Mouse (Mus musculus): ENCODE measurements around the gene Antxr1. TPM values are rescaled to one million over a fixed set of nuclear protein-coding genes. Genes with fewer than 3 reads are reported as not detected.

Antxr1 gene
- polyA plus RNA-seq, 1 experiment from 2014 or later, result 5.6 TPM

DNA sequence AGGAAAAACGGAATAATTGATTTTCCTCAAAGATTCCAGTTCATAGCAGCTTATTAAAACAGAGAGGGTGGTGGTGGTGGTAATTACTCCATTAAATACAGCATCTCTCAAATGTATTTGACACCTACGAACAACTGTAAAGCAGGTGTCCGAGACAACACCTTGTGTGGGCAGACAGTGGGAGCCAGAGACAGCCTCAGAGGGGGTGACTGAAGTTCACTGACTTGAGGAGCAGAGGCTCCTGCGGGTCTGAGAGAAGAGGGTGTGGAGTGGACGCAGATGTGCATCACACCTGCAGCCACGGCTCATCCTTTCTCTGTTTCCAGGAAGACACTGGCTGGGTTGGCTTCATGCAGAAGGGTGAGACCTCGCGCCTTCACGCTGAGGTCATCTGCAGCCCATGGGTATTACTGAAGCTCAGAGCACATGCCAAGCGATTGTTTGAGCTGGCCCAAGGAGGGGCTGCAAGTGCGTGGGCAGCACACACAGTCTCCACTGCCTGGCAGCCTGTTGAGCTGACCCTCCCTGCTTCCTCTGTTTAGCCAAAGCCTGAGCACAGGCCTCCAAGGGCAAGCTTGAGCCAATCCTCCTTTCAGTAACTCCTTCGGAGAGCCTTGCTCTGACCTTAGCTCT is 168.8 kb downstream of the Antxr1 start:
- Histone ChIP-seq H3K27ac (replicated peaks) (no peak overlapping the region), H3K27me3 (no peaks in the 10 kb centered on the region), H3K4me1 (no peaks in the 10 kb centered on the region), H3K9me3 (no peaks in the 10 kb centered on the region), H3K4me2 (replicated peaks) (no peak overlapping the region), H3K4me3 (no peak overlapping the region), H3K36me3 (no peaks in the 10 kb centered on the region), H3K9ac (replicated peaks) (no peak overlapping the region)
- no peak for ATAC-seq (ENCODE audit: low FRiP score, low read depth)
- WGBS, result 88% methylated on average over 12 of the region's 12 CpGs

DNA sequence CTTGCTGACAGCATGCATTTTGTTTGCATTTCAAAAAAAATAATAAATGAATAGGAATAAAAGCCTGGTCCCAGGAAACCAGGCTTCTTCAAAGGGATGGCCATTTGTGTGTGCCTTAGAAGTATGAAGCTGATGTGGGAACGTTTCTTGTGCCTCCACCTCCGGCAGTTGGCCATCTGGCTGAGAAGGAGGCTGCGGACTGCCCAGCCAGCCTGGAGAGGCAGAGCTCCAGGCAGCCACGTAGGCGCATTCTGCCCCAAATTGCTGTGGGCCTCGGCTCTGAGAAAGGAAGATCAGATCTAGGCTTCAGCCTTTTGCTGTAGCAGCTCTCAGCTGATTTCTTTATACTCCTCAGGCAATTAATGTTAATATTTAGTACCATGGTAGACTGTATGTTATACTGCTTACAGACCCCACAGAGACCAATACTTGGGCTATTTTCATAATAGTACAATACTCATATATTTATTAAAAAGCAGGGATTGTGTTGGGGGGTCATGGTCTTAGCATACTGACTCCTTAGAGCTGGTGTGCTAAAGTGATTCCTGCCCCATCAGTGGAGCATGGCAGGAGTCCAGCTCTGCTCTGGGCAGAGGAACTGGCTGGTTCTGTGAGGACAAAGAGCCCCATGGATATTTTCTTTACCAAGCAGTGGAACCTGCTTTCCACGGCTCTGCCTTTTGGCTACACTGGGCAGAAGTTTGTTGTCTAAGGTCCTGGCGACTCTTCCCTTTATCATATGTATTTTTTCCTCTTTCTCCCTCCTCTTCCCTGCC is 169.9 kb downstream of the Antxr1 start:
- WGBS, result 80% methylated on average over 8 of the region's 8 CpGs
- no peaks in the 10 kb centered on the region for H3K9me3 ChIP-seq
- H3K36me3 ChIP-seq, result no peaks in the 10 kb centered on the region
- H3K4me3 ChIP-seq, result no peak overlapping the region
- no peaks in the 10 kb centered on the region for H3K4me1 ChIP-seq
- no peak overlapping the region for H3K9ac ChIP-seq (replicated peaks)
- ATAC-seq (ENCODE audit: low FRiP score, low read depth), result no peak
- H3K4me2 ChIP-seq (replicated peaks), result no peak overlapping the region
- H3K27me3 ChIP-seq, result no peaks in the 10 kb centered on the region
- no peak overlapping the region for H3K27ac ChIP-seq (replicated peaks)

DNA sequence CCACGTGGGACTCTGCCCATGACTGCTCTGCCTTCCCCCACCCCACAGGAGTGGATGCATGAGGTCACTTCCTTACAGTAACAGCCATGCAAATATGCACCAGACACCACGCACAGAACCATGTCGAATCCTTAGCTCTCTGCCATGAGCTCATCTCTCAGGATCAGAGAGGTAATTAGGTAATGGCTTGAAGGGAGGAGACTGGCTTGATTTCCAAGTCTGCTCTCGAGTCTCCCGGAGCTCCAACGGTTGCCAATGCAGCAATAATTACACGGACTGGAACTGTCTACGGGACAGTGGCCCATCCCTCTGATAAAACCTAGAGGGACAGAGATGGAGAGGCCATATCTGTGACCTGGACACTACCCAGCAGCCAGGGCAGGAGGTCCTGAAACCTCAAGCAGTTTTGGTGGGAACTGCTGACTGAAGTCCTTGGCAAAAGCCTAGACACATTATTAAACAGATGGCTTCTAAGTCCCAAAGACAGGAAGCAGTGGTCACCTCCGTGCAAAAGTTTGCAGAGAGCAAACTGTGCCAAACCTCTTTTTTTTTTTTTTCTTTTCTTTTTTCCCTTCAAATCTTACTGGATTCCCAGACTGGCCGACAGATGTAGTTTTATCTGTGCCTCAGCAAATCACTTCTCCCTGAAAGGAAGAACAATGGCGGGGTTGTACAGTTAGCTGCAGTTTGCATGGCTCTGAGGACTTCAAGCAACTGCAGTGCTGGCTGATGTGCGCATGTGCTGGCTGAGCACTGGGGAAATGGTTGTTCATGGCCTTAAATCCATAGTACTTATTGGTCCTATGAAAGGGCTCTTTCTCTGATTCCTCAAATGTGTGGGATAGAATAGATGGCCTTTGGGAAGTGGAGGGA is 174.0 kb downstream of the Antxr1 start:
- Histone ChIP-seq H3K36me3 (no peaks in the 10 kb centered on the region), H3K27me3 (no peaks in the 10 kb centered on the region), H3K4me2 (replicated peaks) (no peak overlapping the region), H3K27ac (replicated peaks) (no peak overlapping the region), H3K9ac (replicated peaks) (no peak overlapping the region), H3K9me3 (no peaks in the 10 kb centered on the region), H3K4me1 (no peaks in the 10 kb centered on the region), H3K4me3 (no peak overlapping the region)
- 83% methylated on average over 12 of the region's 12 CpGs for WGBS
- ATAC-seq (ENCODE audit: low FRiP score, low read depth), result no peak

DNA sequence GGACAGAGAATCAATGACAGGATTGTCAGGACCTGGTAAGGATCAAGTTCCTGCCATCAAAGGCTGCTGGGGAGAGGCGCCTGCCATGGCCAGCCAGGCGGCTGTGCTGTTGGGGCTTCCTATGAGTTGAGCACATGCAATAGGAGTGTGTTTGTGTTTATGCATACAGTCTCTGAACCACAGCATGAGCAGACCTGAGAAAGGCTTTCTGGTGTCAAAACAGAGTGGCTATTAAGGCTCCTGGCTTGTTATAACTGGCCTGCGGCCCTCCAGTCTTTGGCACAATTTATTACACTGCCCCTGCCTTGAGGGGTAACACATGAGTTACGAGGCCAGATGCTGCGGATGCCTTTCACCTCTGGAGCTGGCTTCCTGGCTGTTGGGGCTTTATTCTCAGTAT is 175.4 kb downstream of the Antxr1 start:
- 92% methylated on average over 5 of the region's 5 CpGs for WGBS
- H3K4me1 ChIP-seq, result no peaks in the 10 kb centered on the region

DNA sequence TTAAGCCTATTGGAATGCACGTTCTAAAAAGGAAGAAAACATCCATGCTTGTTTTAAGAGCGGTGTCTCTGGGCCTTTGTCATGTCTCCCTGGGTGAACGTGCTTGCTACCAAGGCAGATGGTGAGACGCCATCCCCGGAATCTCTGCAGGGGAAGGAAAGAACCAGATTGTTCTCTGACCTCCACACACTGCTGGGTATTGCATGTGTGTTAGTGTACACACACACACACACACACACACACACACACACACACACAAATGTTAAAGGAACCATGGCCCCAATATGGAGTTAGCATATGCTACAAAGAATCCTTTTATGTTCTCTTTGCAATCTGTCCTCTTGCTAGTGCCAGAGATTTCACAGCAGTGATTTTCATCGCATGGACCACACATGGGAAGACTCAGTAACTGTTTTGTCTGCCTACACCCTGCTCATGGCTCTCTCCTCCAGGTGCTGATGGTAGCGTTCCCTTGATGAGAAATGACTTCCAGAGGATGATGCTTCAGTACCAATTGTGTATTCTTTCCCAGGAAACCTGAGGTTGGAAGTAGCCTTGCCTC is 177.5 kb downstream of the Antxr1 start:
- H3K4me2 ChIP-seq (replicated peaks), result no peak overlapping the region
- H3K9me3 ChIP-seq, result no peaks in the 10 kb centered on the region
- WGBS, result 74% methylated on average over 5 of the region's 7 CpGs
- H3K27ac ChIP-seq (replicated peaks), result no peak overlapping the region
- H3K36me3 ChIP-seq, result no peaks in the 10 kb centered on the region
- H3K9ac ChIP-seq (replicated peaks), result no peak overlapping the region
- H3K4me1 ChIP-seq, result no peaks in the 10 kb centered on the region
- no peaks in the 10 kb centered on the region for H3K27me3 ChIP-seq
- no peak overlapping the region for H3K4me3 ChIP-seq
- ATAC-seq (ENCODE audit: low FRiP score, low read depth), result no peak

More for the DNA sequence above, 175.4 kb downstream of the Antxr1 start:
- Histone ChIP-seq H3K9me3 (no peaks in the 10 kb centered on the region), H3K27me3 (no peaks in the 10 kb centered on the region), H3K4me3 (no peak overlapping the region), H3K27ac (replicated peaks) (no peak overlapping the region), H3K9ac (replicated peaks) (no peak overlapping the region), H3K36me3 (no peaks in the 10 kb centered on the region), H3K4me2 (replicated peaks) (no peak overlapping the region)
- ATAC-seq (ENCODE audit: low FRiP score, low read depth), result no peak

DNA sequence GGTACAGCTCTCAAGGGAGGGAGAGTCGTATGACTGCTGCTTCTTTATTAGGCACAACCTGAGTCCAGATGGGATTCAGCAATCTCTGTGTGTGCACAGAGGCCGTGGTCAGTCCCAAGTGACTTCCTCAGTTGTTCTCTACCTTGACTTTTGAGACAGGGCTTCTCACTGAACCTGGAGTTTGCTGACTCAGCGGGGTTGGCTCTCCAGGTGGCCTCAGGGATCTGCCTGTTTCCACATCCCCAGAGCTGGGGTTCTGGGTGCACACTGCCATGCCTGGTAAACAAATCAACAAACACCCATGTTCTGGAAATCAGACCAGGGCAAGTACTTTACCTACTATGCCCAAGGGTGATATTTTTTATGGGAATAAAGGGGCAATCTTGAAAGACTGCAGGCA is 181.8 kb downstream of the Antxr1 start:
- Histone ChIP-seq H3K27me3 (no peaks in the 10 kb centered on the region), H3K36me3 (no peaks in the 10 kb centered on the region), H3K4me1 (no peaks in the 10 kb centered on the region), H3K27ac (replicated peaks) (no peak overlapping the region), H3K4me3 (no peak overlapping the region), H3K9ac (replicated peaks) (no peak overlapping the region), H3K4me2 (replicated peaks) (no peak overlapping the region), H3K9me3 (no peaks in the 10 kb centered on the region)
- ATAC-seq (ENCODE audit: low FRiP score, low read depth), result no peak
- 85% methylated on average over 3 of the region's 3 CpGs for WGBS

DNA sequence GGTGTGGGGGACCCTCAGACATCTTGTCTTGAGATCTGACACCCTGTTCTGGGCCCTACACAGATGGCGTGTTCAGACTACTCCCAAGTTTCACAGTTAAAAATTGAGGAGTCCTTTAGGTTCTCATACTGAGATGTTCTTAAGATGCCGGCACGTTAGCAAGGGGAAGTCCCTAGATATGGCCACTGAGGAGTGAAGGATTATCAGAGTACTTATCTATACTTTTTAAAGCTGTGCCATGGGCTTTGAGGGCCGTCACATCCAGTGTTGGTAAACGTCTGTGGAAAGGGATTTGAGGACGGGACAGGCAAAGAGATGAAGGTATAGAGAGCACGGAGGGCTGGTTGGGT is 182.4 kb downstream of the Antxr1 start:
- no peak for ATAC-seq (ENCODE audit: low FRiP score, low read depth)
- Histone ChIP-seq H3K9me3 (no peaks in the 10 kb centered on the region), H3K27me3 (no peaks in the 10 kb centered on the region), H3K9ac (replicated peaks) (no peak overlapping the region), H3K4me3 (no peak overlapping the region), H3K27ac (replicated peaks) (no peak overlapping the region), H3K4me2 (replicated peaks) (no peak overlapping the region), H3K36me3 (no peaks in the 10 kb centered on the region), H3K4me1 (no peaks in the 10 kb centered on the region)
- WGBS, result 83% methylated on average over 7 of the region's 7 CpGs

DNA sequence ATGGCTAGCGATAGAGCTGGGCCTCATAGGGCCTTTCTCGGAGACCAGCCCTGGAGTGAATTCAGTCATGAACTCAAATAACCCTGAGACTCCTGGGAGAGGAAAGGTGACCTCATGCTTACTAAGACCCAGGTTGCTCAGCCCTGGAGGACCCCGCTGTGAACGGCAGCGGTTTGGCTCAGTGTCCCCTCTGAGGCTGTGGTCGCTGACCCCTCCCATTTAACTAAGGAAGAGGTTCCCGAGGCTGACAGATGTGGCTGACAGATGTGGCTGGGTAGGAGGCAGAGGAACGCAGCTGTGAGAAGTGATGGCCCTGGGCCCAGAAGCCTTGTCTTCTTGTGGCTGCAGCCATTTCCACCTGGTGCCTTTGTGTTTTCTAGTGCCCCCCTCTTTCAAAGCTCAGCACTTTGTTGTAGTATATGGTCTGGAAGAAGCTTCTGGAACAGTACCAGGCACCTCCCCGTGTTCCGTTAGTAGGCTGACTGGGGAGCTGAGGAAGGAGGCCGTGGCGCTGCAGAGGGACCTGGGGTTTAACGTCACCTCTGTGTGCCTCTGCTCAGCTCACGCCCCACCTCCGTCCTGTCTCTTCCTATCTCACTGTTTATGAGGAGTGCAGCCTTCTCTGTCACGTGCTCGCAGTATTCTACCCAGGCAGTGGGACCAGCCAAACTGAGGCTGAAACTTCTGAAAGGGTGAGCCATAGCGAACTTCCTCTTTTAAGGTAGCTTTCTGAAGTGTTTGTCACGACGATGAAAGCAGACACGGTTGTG is 183.0 kb downstream of the Antxr1 start:
- H3K4me2 ChIP-seq (replicated peaks), result no peak overlapping the region
- no peak for ATAC-seq (ENCODE audit: low FRiP score, low read depth)
- no peaks in the 10 kb centered on the region for H3K4me1 ChIP-seq
- H3K36me3 ChIP-seq, result no peaks in the 10 kb centered on the region
- no peak overlapping the region for H3K27ac ChIP-seq (replicated peaks)
- H3K27me3 ChIP-seq, result no peaks in the 10 kb centered on the region
- H3K9ac ChIP-seq (replicated peaks), result no peak overlapping the region
- WGBS, result 82% methylated on average over 21 of the region's 21 CpGs
- no peaks in the 10 kb centered on the region for H3K9me3 ChIP-seq
- no peak overlapping the region for H3K4me3 ChIP-seq

DNA sequence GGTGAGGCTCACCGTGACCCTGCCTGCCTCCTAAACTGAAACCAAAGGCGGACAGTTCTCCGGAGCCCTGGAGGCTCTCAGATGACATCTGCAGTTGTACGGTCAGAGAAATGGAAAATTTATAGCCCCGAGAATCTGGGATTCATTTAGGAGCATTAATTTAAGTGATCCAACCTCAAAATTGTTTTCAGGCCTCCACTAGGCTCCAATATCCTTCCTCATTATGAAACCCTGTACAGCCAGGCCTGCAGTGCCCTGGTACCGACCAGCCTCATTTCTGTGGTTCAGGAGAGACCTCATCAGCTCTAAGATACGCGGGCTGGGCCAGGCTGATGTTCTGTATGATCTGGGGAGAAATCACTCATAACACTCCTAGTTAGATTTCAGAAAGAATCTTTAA is 184.2 kb downstream of the Antxr1 start:
- Histone ChIP-seq H3K36me3 (no peaks in the 10 kb centered on the region), H3K4me3 (no peak overlapping the region)
- no peak for ATAC-seq (ENCODE audit: low FRiP score, low read depth)

DNA sequence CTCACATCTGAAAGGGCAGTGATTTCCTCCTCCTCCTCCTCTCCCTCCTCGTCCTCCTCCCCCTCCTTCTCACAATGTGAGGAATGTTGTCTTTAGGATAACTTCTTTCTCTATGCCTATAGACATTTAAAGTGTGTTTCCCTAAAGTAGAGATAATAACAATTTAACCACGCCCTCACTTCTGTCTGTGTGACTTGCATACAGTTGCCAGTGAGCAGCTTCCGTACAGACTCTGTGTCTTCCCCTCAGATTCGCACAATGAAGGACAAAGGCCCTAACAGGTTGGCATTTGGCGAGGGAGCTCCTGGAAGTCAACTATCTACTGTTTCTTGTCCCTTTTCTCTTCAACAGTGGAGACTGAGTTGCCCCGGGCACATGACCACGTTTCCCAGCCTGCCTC is 185.2 kb downstream of the Antxr1 start:
- Histone ChIP-seq H3K4me2 (replicated peaks) (no peak overlapping the region), H3K9ac (replicated peaks) (no peak overlapping the region), H3K27ac (replicated peaks) (no peak overlapping the region), H3K27me3 (no peaks in the 10 kb centered on the region), H3K36me3 (no peaks in the 10 kb centered on the region), H3K4me3 (no peak overlapping the region), H3K9me3 (no peaks in the 10 kb centered on the region), H3K4me1 (no peaks in the 10 kb centered on the region)
- 89% methylated on average over 7 of the region's 7 CpGs for WGBS
- ATAC-seq (ENCODE audit: low FRiP score, low read depth), result no peak

More for the DNA sequence above, 184.2 kb downstream of the Antxr1 start:
- no peak overlapping the region for H3K9ac ChIP-seq (replicated peaks)
- H3K27me3 ChIP-seq, result no peaks in the 10 kb centered on the region
- H3K4me2 ChIP-seq (replicated peaks), result no peak overlapping the region
- H3K9me3 ChIP-seq, result no peaks in the 10 kb centered on the region
- no peaks in the 10 kb centered on the region for H3K4me1 ChIP-seq
- 90% methylated on average over 8 of the region's 8 CpGs for WGBS
- no peak overlapping the region for H3K27ac ChIP-seq (replicated peaks)

DNA sequence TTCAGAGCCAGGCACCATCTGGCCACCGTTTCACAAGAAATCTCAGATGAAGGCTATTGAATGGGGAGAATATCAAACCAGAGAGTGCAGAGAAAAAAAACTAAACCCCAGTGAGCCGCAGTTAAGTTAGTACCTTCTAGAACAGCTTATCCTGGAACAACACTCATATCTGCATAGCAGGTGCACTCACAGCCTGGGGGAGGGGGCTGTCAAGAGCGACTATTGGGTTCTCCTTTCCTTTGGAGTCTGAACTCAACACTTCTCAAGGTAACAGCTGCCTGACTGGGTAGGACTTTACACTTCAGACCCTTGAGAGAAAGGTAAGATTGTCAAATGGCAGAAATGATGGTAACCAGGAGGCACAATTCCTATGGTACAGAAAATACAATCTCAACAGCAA is 187.7 kb downstream of the Antxr1 start:
- Histone ChIP-seq H3K9ac (replicated peaks) (no peak overlapping the region), H3K4me1 (no peaks in the 10 kb centered on the region), H3K36me3 (no peaks in the 10 kb centered on the region), H3K27me3 (no peaks in the 10 kb centered on the region), H3K9me3 (no peaks in the 10 kb centered on the region), H3K4me3 (no peak overlapping the region), H3K27ac (replicated peaks) (no peak overlapping the region), H3K4me2 (replicated peaks) (no peak overlapping the region)
- ATAC-seq (ENCODE audit: low FRiP score, low read depth), result no peak
- WGBS, result 85% methylated on average over 3 of the region's 3 CpGs
